Mouse (Mus musculus): ENCODE results near the gene Flii. TPM values are rescaled to one million over a fixed set of nuclear protein-coding genes. Genes with fewer than 3 reads are reported as not detected.

Gene Flii
- polyA plus RNA-seq, 1 experiment from 2014 or later, result 75.1 TPM

Small RNA genes lying within 50 kb of the gene (microRNA-seq; reads per million reads assigned to microRNA genes)
- 1.6 reads per million for gene Mir5100

Other genes with a start within 250 kb of the Flii start
- 29.7 and 31.5 TPM in 2 replicates for gene Alkbh5, start 190.9 kb downstream of the Flii start, polyA plus RNA-seq (2014; fragmentation: Nextera tagmentation; extraction: Ambion mirVana)
- gene Llgl1, start 27.5 kb downstream of the Flii start, polyA plus RNA-seq (2014; fragmentation: Nextera tagmentation; extraction: Ambion mirVana), result 98.5 and 111 TPM in 2 replicates
- gene Mief2, start 1.1 kb upstream of the Flii start, polyA plus RNA-seq (2014; fragmentation: Nextera tagmentation; extraction: Ambion mirVana), result 16.7 and 19.0 TPM in 2 replicates
- 16.1 and 17.1 TPM in 2 replicates for gene Top3a, start 50.1 kb upstream of the Flii start, polyA plus RNA-seq (2014; fragmentation: Nextera tagmentation; extraction: Ambion mirVana)
- 10.1 and 10.2 TPM in 2 replicates for gene Smcr8, start 50.3 kb upstream of the Flii start, polyA plus RNA-seq (2014; fragmentation: Nextera tagmentation; extraction: Ambion mirVana)
- gene Shmt1, start 84.5 kb upstream of the Flii start, polyA plus RNA-seq (2014; fragmentation: Nextera tagmentation; extraction: Ambion mirVana), result 42.0 and 44.0 TPM in 2 replicates
- 23.5 and 24.3 TPM in 2 replicates for gene Dhrs7b, start 103.4 kb upstream of the Flii start, polyA plus RNA-seq (2014; fragmentation: Nextera tagmentation; extraction: Ambion mirVana)
- gene Tmem11, start 152.0 kb upstream of the Flii start, polyA plus RNA-seq (2014; fragmentation: Nextera tagmentation; extraction: Ambion mirVana), result 63.7 and 64.7 TPM in 2 replicates
- 26.1 and 29.7 TPM in 2 replicates for gene Natd1, start 187.5 kb upstream of the Flii start, polyA plus RNA-seq (2014; fragmentation: Nextera tagmentation; extraction: Ambion mirVana)
- gene Map2k3, start 204.8 kb upstream of the Flii start, polyA plus RNA-seq (2014; fragmentation: Nextera tagmentation; extraction: Ambion mirVana), result 48.3 and 52.2 TPM in 2 replicates